Mouse (Mus musculus) liver, postnatal 0 days (tissue): ENCODE results near the gene Fgfbp1.

ENCODE experiments used
- CTCF ChIP-seq: sonication (generic); IDR thresholded peaks from 2 replicates; pipeline ENCODE4 v1.5.1; 2016; ENCODE audit warnings: antibody characterized with exemption, low read depth
- EP300 ChIP-seq: IDR thresholded peaks from 2 replicates; pipeline ENCODE4 v1.6.1; 2016; ENCODE audit warnings: antibody characterized with exemption, low read depth, mild to moderate bottlenecking

DNA sequence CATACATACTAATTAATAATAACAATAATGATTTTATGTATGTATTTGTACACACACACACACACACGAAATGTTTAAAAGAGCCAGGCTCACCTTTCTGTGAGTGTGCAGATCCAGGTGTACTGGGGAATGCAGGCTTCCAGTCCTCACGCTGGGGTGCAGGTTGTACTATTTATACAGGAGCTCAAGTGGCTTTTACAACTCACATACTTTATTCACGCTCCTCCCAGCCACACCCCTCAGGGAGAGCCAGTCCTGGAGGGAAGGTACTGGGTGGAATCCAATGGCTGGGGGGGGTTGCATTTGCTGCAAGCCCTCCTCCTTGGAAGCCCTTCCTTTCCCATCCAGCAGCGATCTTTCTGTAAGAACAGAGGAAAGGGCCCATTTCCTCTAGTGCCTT is at the start of gene Fgfbp1:
- TF ChIP-seq CTCF (no peak), EP300 (no peak)
